Mouse (Mus musculus): ENCODE measurements around the gene Dctn3.

Dctn3 gene

GRCm38 (mm10) chr4:41681947-41682346, 41.0 kb downstream of the Dctn3 start:
- in situ Hi-C loops (cut with MboI; ENCODE audit: unreplicated experiment in 2 of 2): no loop called here

GRCm38 (mm10) chr4:41681176-41681575, 41.8 kb downstream of the Dctn3 start:
- in situ Hi-C loops (cut with MboI; ENCODE audit: unreplicated experiment in 2 of 2): no loop called here

GRCm38 (mm10) chr4:41679291-41679690, 43.7 kb downstream of the Dctn3 start:
- in situ Hi-C loops (cut with MboI; ENCODE audit: unreplicated experiment in 2 of 2): no loop called here

- in situ Hi-C loops (cut with MboI; ENCODE audit: unreplicated experiment in 2 of 2): no loop called here
These were observed 44.1 kb downstream of the Dctn3 start for GRCm38 (mm10) chr4:41678863-41679262.

GRCm38 (mm10) chr4:41677006-41677629, 45.9 kb downstream of the Dctn3 start:
- in situ Hi-C loops (cut with MboI; ENCODE audit: unreplicated experiment in 2 of 2): no loop called here

GRCm38 (mm10) chr4:41676248-41677005, 46.5 kb downstream of the Dctn3 start:
- in situ Hi-C loops (cut with MboI; ENCODE audit: unreplicated experiment in 2 of 2): no loop called here

- in situ Hi-C loops (cut with MboI; ENCODE audit: unreplicated experiment in 2 of 2): no loop called here
These were observed 49.8 kb downstream of the Dctn3 start for GRCm38 (mm10) chr4:41673186-41673585.

GRCm38 (mm10) chr4:41672522-41672963, 50.4 kb downstream of the Dctn3 start:
- in situ Hi-C loops (cut with MboI; ENCODE audit: unreplicated experiment in 2 of 2): no loop called here

- in situ Hi-C loops (cut with MboI; ENCODE audit: unreplicated experiment in 2 of 2): no loop called here
These were observed 50.9 kb downstream of the Dctn3 start for GRCm38 (mm10) chr4:41671963-41672480.

- in situ Hi-C loops (cut with MboI; ENCODE audit: unreplicated experiment in 2 of 2): no loop called here
These were observed 51.5 kb downstream of the Dctn3 start for GRCm38 (mm10) chr4:41671500-41671899.

- in situ Hi-C loops (cut with MboI; ENCODE audit: unreplicated experiment in 2 of 2): no loop called here
These were observed 52.1 kb downstream of the Dctn3 start for GRCm38 (mm10) chr4:41670836-41671235.

- in situ Hi-C loops (cut with MboI; ENCODE audit: unreplicated experiment in 2 of 2): no loop called here
These were observed 56.3 kb downstream of the Dctn3 start for GRCm38 (mm10) chr4:41666646-41667045.

- in situ Hi-C loops (cut with MboI; ENCODE audit: unreplicated experiment in 2 of 2): no loop called here
These were observed 57.8 kb downstream of the Dctn3 start for GRCm38 (mm10) chr4:41665009-41665675.
